Mouse (Mus musculus) erythroblast, embryonic 14.5 days (primary cell): ENCODE results near the gene Vmn1r16.

Source experiments
- GATA1 ChIP-seq: IDR thresholded peaks from 2 replicates; pipeline ENCODE4 v1.6.1; 2012; ENCODE audit warnings: low read length, inconsistent platforms, mixed read lengths
- TAL1 ChIP-seq: IDR thresholded peaks from 3 replicates; pipeline ENCODE4 v1.6.1; 2012; ENCODE audit warnings: low read length, inconsistent platforms, mixed read lengths

DNA sequence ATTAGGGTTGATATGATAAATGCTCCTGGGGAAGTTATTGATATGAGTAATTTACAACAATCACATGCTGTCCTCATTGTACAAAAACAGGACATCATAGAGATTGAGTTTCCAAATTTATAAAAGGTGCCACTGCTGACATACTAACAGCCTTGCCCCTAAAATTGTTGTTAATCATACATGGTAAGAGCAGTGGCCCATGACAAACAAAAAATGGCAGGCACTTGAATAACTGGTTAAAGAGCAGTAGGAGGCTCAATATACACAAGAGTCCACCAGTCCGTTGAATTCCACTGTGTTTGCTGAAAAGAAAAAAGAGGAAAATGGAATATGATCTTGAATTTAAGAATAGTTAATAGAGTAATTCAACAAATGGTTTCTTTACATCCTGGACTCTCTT, 38.2 kb upstream of the Vmn1r16 start:
- TF ChIP-seq TAL1 = no peak
- no peak for TF ChIP-seq GATA1
